Mouse (Mus musculus) spleen, postnatal 10 days (tissue): Measurements from ENCODE around the gene Arhgap23.

Experiments
- DNase-seq, 2 experiments: peaks; one replicate each; pipeline ENCODE4 v3.0.0; 2021 to 2022; ENCODE audit warnings: low spot score in 2 of 2

Gene Arhgap23

GRCm38 (mm10) chr11:97531381-97532260, 116.3 kb downstream of the Arhgap23 start:
- DNase-seq = peak; percentile 71 to 90

- DNase-seq = no peak
Observed at GRCm38 (mm10) chr11:97532354-97532753, 117.0 kb downstream of the Arhgap23 start.

DNA sequence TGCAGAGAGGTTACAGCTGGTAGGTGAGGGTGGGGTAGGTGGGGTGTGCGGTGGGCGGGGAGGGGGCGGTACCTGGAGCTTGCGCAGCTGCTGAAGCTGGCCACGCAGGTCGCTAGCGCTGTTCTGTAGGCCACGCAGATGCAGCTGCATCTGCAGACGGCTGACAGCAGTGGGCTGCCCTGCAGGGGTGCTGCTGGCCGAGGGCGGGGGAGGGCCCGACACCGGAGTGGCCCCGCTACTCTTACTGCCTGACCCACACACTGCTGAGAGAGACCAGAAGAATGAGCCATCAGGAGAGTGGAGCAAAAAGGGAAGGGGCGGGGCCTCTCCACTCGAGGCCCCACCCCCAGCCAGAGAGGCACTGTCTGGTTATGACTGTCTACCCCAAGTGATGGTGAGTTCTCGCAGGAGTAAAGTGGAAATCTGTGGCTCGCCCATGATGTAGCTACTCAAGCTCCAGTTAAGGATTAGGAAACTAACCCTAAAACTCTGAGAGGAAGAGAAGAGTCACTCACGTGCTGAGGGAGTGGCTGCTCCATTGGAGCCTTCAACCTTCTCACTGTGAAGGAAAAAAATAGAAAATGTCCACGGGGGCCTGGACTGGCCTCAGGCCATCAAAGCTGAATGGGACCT, 117.7 kb downstream of the Arhgap23 start:
- peak; percentile 13 to 61 for DNase-seq

GRCm38 (mm10) chr11:97533653-97534052, 118.3 kb downstream of the Arhgap23 start:
- no peak for DNase-seq

- DNase-seq = peak; percentile 18 to 40
Observed at GRCm38 (mm10) chr11:97534442-97535307, 119.3 kb downstream of the Arhgap23 start.

DNA sequence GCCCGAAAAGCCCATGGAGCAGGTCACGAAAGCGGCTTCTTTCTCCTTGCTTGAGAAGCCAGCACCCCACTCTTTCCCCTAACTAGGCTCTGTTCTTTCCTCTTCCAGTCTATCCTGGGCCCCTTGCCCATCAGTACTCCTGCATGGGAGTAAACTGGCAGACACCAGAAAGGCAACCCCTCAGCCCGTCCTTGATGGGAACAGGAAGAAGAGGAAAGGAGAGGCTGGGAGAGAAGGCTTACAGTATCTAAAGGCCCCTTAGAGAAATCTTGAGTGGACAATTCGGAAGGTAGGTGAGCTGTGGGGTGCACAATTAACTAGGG, 119.9 kb downstream of the Arhgap23 start:
- no peak for DNase-seq

GRCm38 (mm10) chr11:97535660-97536059, 120.3 kb downstream of the Arhgap23 start:
- DNase-seq = no peak

DNA sequence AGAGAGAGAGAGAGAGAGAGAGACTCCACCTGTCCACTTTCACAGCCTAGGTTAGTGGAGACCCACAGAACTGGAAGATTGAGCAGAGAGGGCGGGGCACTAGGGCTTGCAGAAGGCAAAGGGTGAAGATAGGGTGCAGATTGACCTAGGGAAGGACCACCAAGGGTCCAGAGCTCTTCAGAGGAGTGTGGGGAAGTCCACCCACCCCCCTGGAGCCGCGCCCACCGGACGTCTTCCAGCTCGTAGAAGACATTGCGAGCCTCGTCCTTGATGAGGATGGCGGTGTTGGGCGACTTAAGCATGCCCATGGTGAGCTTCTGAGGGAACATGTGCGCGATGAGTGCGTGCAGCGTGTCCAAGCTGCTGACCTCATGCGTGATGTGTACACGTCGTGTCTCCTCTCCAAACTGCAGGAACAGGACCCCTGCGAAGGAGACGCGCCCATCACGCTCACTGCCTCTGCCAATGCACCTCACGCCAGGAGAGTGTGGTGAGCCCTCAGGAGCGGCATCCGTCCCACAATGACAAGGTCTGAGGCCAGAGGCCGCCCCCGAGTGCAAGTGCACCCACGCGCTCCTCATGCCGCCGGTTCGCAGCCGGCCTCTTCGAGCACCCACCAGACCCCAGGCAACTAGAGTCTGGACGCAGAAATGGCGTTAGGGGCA, 120.9 kb downstream of the Arhgap23 start:
- no peak for DNase-seq

GRCm38 (mm10) chr11:97536835-97537579, 121.7 kb downstream of the Arhgap23 start:
- no peak for DNase-seq

DNA sequence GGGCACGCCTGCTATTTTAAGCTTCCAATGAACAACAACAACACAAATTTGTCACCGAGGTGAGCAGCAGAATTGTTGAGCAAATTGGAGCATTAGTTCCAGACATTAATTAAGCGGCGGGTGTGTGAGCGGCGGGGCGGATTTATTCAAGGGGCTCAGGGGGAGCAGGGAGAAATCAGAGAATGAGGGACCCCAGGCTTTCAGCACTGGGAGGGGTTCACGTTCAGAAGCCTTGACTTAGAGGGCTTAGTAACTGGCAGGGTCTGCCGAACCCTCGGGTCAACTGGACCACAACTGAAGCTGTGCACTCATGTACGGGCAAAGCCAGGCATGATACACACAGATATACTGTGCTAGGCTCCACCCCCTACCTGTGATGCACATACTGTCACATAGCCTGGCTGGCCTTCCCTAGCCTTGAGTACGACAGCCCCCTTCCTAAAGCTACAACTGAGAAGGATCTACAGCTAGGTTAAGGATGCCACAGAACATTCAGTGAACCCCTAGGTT, 122.3 kb downstream of the Arhgap23 start:
- no peak for DNase-seq

DNA sequence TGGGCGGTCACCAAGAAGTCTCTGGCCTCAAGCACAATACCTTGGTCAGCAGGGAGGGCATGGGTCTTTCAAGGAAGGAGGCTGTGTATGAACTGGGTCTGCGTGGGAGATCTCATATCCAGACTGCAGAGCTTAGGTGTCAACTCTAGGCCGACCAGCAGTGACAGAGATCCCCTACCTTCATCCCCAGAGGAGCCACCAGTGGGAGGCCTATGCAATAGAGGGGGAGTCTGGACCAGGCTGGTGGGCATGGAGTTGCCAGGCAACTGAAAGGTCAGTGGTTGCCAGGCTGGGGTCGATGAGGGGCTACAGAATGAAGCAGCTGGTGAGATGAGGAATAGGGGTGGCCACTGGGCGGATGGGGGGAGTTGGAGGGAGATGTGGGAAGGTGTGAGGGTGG, 124.3 kb downstream of the Arhgap23 start:
- DNase-seq = no peak

- no peak for DNase-seq
Observed at GRCm38 (mm10) chr11:97540136-97540535, 124.8 kb downstream of the Arhgap23 start.

- no peak for DNase-seq
Observed at GRCm38 (mm10) chr11:97540604-97541003, 125.3 kb downstream of the Arhgap23 start.

- DNase-seq = no peak
Observed at GRCm38 (mm10) chr11:97542171-97543150, 127.1 kb downstream of the Arhgap23 start.

GRCm38 (mm10) chr11:97543181-97543733, 127.9 kb downstream of the Arhgap23 start:
- DNase-seq = no peak

GRCm38 (mm10) chr11:97543883-97544282, 128.6 kb downstream of the Arhgap23 start:
- DNase-seq = no peak

DNA sequence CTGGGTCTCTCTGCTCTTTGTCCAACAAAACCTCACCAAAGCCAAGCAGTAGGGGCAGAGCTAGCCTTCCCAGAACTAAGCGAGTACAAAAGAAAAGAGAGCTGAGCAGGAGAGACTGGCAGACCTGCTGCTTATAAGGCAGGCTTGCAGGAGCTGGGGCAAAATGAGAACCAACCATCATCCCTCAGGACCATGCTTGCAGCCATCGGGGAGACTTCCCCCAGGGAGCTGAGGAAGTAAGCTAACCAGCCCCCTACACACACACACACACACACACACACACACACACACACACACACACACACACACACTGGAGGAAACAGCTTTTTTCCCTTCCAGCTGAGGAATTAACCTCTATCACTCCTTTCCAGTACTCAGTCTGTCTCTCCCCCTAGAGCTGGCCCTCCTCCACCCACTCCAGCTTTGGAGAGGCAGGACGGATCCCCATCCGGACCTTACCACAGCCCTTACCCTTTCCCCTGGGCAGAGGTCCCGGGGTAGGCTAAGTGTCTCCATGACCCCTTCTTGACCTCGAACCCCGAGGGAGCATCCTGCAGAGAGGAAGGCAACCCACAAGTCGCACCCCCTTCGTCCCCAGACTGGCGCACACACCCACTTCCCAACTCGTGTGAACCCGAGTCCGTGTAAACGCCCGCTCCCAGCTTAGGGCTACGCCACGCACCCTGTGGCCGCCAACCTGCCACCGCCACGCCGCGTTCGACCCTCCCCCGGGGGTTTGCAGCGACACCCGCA, 130.7 kb downstream of the Arhgap23 start:
- no peak for DNase-seq

GRCm38 (mm10) chr11:97546804-97547411, 131.6 kb downstream of the Arhgap23 start:
- no peak for DNase-seq
